Mouse (Mus musculus) midbrain, embryonic 11.5 days (tissue): ENCODE data around the gene Gm6803. TPM values are rescaled to one million over a fixed set of nuclear protein-coding genes. Genes with fewer than 3 reads are reported as not detected.
"Not testable (repeated sequence)": the region's sequence is repeated elsewhere in the genome, so short reads cannot be mapped to it uniquely, and the experiment has no call there.

Experiments used
- ATAC-seq: fragments of 200-750 bp; cut with Nextera tagmentation; 2 replicates; pipeline ENCODE4 v1.8.0; 2017; ENCODE audit warnings: moderate TSS enrichment, moderate library complexity; ENCODE audit not compliant: low FRiP score
- DNase-seq: peaks from one replicate; pipeline ENCODE4 v3.0.0; 2015; ENCODE audit warnings: low spot score; ENCODE audit errors: missing footprints
- H3K27ac ChIP-seq: fragments of 300-500 bp; sonication (generic); 2 replicates; pipeline ENCODE4 v1.5.1; 2014; ENCODE audit warnings: low read depth, low read length
- H3K27me3 ChIP-seq: fragments of 300-500 bp; sonication (generic); 2 replicates; pipeline ENCODE4 v1.6.1; 2014; ENCODE audit warnings: mild to moderate bottlenecking, low read length, moderate library complexity, mixed read lengths; ENCODE audit not compliant: control insufficient read depth, insufficient read depth
- H3K36me3 ChIP-seq: fragments of 300-500 bp; sonication (generic); 2 replicates; pipeline ENCODE4 v1.6.1; 2014; ENCODE audit warnings: mild to moderate bottlenecking, low read length, moderate library complexity, mixed read lengths; ENCODE audit not compliant: control insufficient read depth, insufficient read depth
- H3K4me1 ChIP-seq: fragments of 300-500 bp; sonication (generic); 2 replicates; pipeline ENCODE4 v1.6.1; 2014; ENCODE audit warnings: low read length; ENCODE audit not compliant: control insufficient read depth, insufficient read depth
- H3K4me2 ChIP-seq: fragments of 300-500 bp; sonication (generic); 2 replicates; pipeline ENCODE4 v1.6.1; 2014; ENCODE audit warnings: mild to moderate bottlenecking, moderate library complexity
- H3K4me3 ChIP-seq: fragments of 300-500 bp; sonication (generic); 2 replicates; pipeline ENCODE4 v1.5.1; 2014; ENCODE audit warnings: low read depth, low read length
- H3K9ac ChIP-seq: fragments of 300-500 bp; sonication (generic); 2 replicates; pipeline ENCODE4 v1.6.1; 2014; ENCODE audit warnings: low read length
- H3K9me3 ChIP-seq: fragments of 300-500 bp; sonication (generic); 2 replicates; pipeline ENCODE4 v1.6.1; 2016; ENCODE audit warnings: low read length; ENCODE audit not compliant: control insufficient read depth
- WGBS: fragments of 180-500 bp; shearing (Covaris S2); extraction: QIAGEN DNeasy Blood & Tissue Kit; methylation state at CpG from one replicate; pipeline ENCODE4 v1.1.7; 2014; 5-methylcytosine and 5-hydroxymethylcytosine counted together
- polyA plus RNA-seq: library from polyadenylated mRNA; unstranded; fragments of >200 nt; fragmentation: Nextera tagmentation; extraction: Ambion mirVana; gene quantifications from 2 replicates; pipeline ENCODE4 v1.2.1, GENCODE M21; 2014

The Gm6803 gene
- not detected in 2 replicates for polyA plus RNA-seq

DNA sequence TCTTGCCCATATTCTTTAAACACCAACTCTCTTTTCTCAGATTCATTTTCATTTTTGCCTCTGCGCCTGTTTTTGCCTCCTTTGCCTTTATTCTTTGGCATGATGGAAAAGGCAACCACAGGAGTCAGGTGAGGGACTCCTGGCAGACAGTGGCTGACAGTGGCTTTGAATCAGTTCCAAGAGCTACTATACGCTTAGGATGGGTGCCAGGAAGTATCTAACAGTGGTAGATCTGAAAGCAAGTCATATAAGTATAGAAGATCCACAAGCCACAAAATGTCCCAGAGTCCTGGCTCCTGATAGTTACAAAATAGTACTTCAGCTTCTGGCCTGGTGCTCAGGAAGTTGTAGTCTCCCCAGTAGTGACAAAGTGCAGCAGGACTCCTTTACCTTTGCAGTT is at the start of gene Gm6803:
TSS of gene Gm6803 (minus strand) at position 101 of the 400 bp plus-strand sequence.
- not testable (repeated sequence) for H3K9ac ChIP-seq, H3K27ac ChIP-seq, H3K4me1 ChIP-seq, H3K27me3 ChIP-seq, H3K4me2 ChIP-seq, ATAC-seq, H3K36me3 ChIP-seq, H3K9me3 ChIP-seq, DNase-seq, H3K4me3 ChIP-seq
- 88% methylated on average over 2 of the region's 2 CpGs for WGBS

DNA sequence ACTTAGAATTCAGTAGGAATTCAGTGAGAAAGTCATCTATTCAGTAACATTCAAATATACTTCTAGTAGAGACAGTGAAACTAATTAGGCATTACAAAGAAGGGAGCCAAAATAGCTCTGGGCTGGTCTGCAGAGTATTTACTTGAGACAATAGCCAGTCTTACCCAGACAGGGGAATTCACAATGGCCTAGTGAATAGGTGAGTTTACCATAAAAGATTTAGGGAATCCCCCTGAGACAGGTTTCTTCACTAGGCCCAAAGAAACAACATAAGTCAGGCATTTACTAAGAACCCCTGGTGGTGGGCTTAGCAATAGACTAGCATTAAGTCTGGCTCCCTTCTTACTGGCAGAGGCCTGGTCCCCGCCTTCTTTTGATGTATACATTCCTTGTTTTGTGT is 26.7 kb upstream of the Gm6803 start:
- DNase-seq, H3K36me3 ChIP-seq, H3K4me1 ChIP-seq, H3K9ac ChIP-seq, H3K27me3 ChIP-seq, H3K27ac ChIP-seq, H3K4me2 ChIP-seq, H3K4me3 ChIP-seq, H3K9me3 ChIP-seq, ATAC-seq: not testable (repeated sequence)
- 52% methylated on average over 1 of the region's 1 CpGs for WGBS

DNA sequence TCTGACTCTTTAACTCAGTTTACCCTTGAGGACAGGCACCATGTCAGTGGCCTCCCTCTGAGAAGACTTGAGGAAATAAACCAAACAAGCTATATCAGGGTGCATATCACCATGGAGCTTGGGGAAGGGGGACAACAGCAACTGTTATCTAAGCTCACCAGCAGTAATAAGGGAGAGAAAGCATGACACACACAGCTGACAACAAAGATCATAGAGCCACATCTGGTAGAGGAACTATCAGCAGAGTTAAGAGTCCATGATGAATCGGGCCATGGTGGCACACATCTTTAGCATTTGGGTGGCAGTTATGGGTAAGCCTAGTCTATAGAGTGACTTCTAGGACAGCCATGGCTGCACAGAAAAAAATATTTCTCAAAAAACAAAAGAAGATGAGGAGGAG is 21.1 kb upstream of the Gm6803 start:
- not testable (repeated sequence) for H3K4me2 ChIP-seq, H3K36me3 ChIP-seq, H3K27ac ChIP-seq, H3K27me3 ChIP-seq, H3K9ac ChIP-seq, H3K4me1 ChIP-seq, DNase-seq, H3K9me3 ChIP-seq, ATAC-seq, H3K4me3 ChIP-seq
- WGBS = 96% methylated on average over 1 of the region's 1 CpGs

DNA sequence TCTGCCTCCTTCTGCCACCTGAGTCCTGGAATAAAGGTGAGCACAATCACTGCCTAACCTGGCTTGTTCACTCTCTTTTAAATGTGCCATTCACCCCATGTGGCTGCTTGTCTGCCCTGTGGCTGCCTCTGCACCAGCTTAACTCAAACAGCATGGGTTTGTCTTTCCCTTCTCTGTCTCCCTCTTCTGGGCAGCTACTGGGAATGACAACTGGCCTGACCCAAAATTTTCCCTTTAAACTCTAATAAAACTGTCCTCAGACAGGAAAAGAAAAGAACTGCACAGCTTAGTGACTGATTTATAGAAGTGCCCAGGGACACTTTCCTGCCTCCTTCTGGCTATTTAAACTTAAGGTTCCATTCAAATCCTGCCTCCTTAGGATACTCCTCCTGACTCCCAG is 20.5 kb upstream of the Gm6803 start:
- not testable (repeated sequence) for H3K36me3 ChIP-seq, H3K9me3 ChIP-seq, H3K4me1 ChIP-seq, H3K27me3 ChIP-seq, H3K4me2 ChIP-seq, H3K4me3 ChIP-seq, ATAC-seq, DNase-seq, H3K27ac ChIP-seq, H3K9ac ChIP-seq

DNA sequence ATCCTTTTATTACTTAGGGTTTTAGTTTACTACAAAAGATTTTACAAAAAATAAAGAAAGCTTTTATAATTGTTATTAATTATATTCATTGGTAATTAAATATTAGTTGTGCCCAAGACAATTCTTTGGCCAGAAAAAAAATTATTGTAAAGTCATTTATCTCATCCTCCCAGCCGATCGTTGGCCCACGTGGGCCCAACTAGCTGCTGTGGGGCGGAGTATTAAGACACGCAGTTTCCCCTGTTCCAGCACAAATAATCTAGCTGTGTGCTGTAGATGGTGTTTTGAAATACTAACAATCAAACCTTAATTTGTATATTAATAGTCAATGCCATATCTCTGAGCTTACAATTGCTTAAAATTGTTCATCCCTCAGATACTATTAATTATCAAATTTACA is 13.7 kb upstream of the Gm6803 start:
- H3K36me3 ChIP-seq, H3K27me3 ChIP-seq, H3K4me1 ChIP-seq, H3K27ac ChIP-seq, H3K4me3 ChIP-seq, DNase-seq, H3K9ac ChIP-seq, H3K9me3 ChIP-seq, H3K4me2 ChIP-seq, ATAC-seq: not testable (repeated sequence)
- WGBS = 93% methylated on average over 5 of the region's 5 CpGs

DNA sequence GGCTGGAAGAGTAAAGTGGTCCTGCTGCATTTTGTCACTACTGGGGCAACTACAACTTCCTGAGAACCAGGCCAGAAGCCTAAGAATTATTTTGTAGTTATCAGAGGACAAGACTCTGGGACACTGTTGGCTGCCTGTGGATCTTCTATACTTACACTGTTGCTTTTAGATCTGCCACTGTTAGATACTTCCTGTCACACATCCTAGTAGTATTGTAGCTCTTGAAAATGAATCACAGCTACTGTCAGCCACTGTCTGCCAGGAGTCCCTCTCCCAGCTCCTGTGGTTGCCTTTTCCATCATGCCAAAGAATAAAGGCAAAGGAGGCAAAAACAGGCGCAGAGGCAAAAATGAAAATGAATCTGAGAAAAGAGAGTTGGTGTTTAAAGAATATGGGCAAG is 8.1 kb upstream of the Gm6803 start, which contains the start of gene Gm2056:
TSS of gene Gm2056 (plus strand) at position 301 of the 400 bp plus-strand sequence.
- not testable (repeated sequence) for ATAC-seq, DNase-seq, H3K36me3 ChIP-seq, H3K27ac ChIP-seq, H3K4me3 ChIP-seq, H3K4me2 ChIP-seq, H3K27me3 ChIP-seq, H3K9ac ChIP-seq, H3K4me1 ChIP-seq, H3K9me3 ChIP-seq
- WGBS = 82% methylated on average over 1 of the region's 1 CpGs

DNA sequence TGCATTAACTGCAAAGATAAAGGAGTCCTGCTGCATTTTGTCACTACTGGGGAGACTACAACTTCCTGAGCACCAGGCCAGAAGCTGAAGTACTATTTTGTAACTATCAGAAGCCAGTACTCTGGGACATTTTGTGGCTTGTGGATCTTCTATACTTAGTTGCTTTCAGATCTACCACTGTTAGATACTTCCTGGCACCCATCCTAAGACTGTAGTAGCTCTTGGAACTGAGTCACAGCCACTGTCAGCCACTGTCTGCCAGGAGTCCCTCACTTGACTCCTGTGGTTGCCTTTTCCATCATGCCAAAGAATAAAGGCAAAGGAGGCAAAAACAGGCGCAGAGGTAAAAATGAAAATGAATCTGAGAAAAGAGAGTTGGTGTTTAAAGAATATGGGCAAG is 7.0 kb downstream of the Gm6803 start, which contains the start of gene Gm2075:
TSS of gene Gm2075 (plus strand) at position 301 of the 400 bp plus-strand sequence.
- not testable (repeated sequence) for H3K27ac ChIP-seq, H3K4me1 ChIP-seq, H3K9ac ChIP-seq, H3K4me3 ChIP-seq, ATAC-seq, H3K9me3 ChIP-seq, H3K4me2 ChIP-seq, H3K36me3 ChIP-seq, DNase-seq, H3K27me3 ChIP-seq
- WGBS = no CpG with 5 or more reads among the region's 1 CpGs

DNA sequence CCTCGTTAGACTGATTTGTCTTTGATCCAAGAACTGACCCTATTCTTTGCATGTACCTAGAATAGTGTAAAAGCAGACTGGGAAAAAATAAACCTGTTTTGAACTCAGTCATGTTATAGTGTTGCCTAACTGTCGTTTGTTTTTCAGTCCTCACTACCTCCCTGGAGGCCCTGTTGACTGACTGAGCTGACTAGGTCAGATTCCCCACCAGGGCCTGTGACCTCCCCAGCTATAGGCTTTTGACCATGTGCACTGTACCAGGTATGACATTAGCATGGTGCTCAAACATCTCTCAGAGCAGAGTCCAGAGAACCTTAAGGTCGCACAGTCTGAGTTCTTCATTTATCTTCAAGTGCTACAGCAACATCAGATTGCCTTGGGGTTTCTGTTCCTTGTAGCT is 14.5 kb downstream of the Gm6803 start:
- not testable (repeated sequence) for ATAC-seq, H3K36me3 ChIP-seq, H3K9me3 ChIP-seq, H3K27ac ChIP-seq, H3K27me3 ChIP-seq, H3K4me1 ChIP-seq, H3K9ac ChIP-seq, H3K4me2 ChIP-seq, H3K4me3 ChIP-seq, DNase-seq
- 73% methylated on average over 2 of the region's 3 CpGs for WGBS

DNA sequence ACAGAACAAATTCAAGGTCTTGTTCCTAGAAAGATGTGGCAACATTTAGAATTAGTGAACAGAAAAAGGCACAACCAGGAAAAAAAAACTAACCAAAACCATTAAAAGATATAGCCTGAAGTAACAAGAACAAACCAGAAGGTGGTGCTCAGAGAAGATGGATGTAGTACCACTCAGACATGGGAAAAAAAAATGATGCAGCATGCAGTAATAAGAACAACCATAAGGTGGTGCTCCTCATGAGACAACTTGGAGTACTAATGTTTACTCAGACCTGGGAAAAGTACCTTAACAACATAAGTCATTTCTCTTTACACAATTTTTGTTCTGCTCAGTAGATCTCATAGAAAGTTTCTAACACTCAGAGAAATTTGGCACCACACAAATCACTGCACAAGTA is 34.6 kb downstream of the Gm6803 start:
- not testable (repeated sequence) for H3K4me2 ChIP-seq, H3K4me3 ChIP-seq, H3K9me3 ChIP-seq, H3K36me3 ChIP-seq, ATAC-seq, H3K27ac ChIP-seq, H3K4me1 ChIP-seq, H3K27me3 ChIP-seq, DNase-seq, H3K9ac ChIP-seq
